Mouse (Mus musculus) bone marrow macrophage, adult 2 months (primary cell): ENCODE measurements around the gene Coq5. TPM values are rescaled to one million over a fixed set of nuclear protein-coding genes. Genes with fewer than 3 reads are reported as not detected.
A peak's percentile ranks its signal among the peaks of the same experiment; 100 is the strongest.

Source experiments
- H3K27ac ChIP-seq: 2 replicates; pipeline ENCODE4 v1.5.1; 2012; ENCODE audit warnings: low read depth, low read length; ENCODE audit not compliant: insufficient read depth
- H3K4me1 ChIP-seq: 2 replicates; pipeline ENCODE4 v1.6.1; 2012; ENCODE audit warnings: low read length; ENCODE audit not compliant: control insufficient read depth, insufficient read depth
- H3K4me3 ChIP-seq: 2 replicates; pipeline ENCODE4 v1.5.1; 2012; ENCODE audit warnings: mild to moderate bottlenecking, low read length, moderate library complexity; ENCODE audit not compliant: insufficient read depth
- CTCF ChIP-seq: IDR thresholded peaks from 2 replicates; pipeline ENCODE4 v1.5.1; 2012; ENCODE audit warnings: low read depth, mild to moderate bottlenecking, low read length, moderate library complexity
- POLR2A ChIP-seq: IDR thresholded peaks from 2 replicates; pipeline ENCODE4 v1.6.1; 2012; ENCODE audit warnings: mild to moderate bottlenecking, low read depth, low read length, borderline replicate concordance
- polyA plus RNA-seq: library from polyadenylated mRNA; stranded (reverse); fragments of >200 nt; gene quantifications from 2 replicates; pipeline ENCODE4 v1.2.4, GENCODE M21; 2012; ENCODE audit not compliant: missing spikeins, insufficient read depth, insufficient read length

Gene Coq5
- polyA plus RNA-seq, 1 experiment, result 21.4 TPM

- peaks cover 2% of the 10 kb centered on the region; the same call in 1 of the 2 replicates for H3K4me1 ChIP-seq
- H3K4me3 ChIP-seq, result peak overlapping the region; percentile 47
- no peak overlapping the region for H3K27ac ChIP-seq
- TF ChIP-seq POLR2A, result no peak
- peak; percentile 25; the same call in 1 of the 2 replicates for TF ChIP-seq CTCF
These were observed 39.8 kb downstream of the Coq5 start for GRCm38 (mm10) chr5:115319004-115319940.

- Histone ChIP-seq H3K4me3 (peak overlapping the region; percentile 89), H3K4me1 (peaks cover 18% of the 10 kb centered on the region), H3K27ac (peak overlapping the region; percentile 57)
- TF ChIP-seq CTCF, result no peak
- TF ChIP-seq POLR2A, result no peak
These were observed 46.9 kb downstream of the Coq5 start for GRCm38 (mm10) chr5:115326256-115326831.

DNA sequence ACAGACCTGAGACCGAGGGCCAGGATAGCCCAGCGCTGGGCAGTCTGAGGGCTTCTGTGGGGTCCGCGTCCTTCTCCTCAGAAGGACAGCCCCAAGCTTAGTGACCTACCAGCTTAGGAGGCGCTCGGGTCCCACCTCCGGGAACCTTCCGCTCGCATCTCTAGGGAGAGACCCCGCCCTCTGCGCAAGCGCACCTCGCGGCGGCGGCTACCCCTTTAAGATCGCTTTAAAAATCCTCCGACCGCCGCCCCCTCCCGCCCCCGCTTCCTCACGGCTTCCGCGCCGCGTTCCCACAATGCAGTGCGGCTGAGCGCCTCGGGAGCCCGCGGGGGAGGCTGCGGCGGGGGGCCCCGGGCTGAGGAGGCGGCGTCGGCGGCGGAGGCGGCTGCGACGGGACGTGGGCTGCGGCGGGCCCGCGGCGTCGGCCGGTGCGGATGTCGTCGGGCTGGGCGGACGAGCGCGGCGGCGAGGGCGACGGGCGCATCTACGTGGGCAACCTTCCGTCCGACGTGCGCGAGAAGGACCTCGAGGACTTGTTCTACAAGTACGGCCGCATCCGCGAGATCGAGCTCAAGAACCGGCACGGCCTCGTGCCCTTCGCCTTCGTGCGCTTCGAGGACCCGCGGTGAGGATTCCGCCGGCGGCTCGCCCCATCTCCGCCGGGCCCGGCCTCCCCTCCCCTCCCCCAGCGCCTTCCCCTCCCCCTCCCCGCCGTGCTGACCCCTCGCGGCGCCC, 47.6 kb downstream of the Coq5 start, which contains the start of gene Srsf9:
Gene Srsf9 (plus strand): TSS at position 303 of the 735 bp plus-strand sequence.
- H3K27ac ChIP-seq, result peak within 1 kb of the TSS; percentile 75
- peaks cover 20% of the 10 kb centered on the region for H3K4me1 ChIP-seq
- peak within 1 kb of the TSS; percentile 92 for H3K4me3 ChIP-seq
- no peak for TF ChIP-seq CTCF
- TF ChIP-seq POLR2A, result no peak

DNA sequence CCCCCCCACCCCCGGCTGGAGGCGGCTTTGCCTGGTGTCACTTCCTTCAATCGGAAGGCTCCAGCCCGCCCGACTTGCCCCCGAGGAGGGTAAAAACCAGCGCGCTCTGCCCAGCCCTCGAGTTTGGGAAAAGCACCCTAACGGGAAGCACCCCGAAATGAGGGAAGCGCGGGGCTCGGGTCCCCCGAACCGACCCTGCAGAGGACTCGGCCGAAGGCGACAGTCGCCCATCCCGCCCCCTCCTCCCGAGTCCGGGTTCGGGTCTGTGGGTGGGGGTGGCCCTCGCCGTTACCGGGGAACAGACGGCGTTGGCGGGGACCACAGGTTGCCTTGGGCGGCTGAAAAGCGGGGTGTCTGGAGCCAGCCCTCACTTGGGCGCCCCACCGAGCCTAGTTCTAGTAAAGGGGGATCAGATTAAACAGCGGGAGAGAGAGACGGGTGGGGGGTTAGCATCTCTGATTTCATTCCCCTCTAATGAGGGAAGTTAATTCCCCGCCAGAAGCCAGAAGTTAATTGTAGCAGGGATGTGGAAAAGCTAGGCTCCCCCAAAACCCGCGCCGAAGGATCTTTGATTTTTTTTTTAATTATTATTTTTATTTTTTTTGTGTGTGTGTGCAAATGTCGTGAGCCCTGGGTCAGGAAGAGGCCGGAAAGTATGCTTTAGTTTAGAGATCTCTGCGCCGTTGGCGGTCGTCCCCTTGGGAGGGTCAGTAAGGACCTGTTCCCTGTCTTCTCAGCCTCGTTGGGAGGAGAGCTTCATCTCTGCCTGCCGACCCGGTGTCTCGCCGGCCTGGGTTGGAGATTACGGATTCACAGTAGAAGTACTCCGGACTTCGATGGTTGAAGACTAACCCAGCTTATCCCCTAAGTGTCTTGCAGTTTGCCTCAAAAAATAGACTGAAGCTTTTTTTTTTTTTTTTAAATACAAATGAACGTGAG, 48.4 kb downstream of the Coq5 start:
- TF ChIP-seq POLR2A (no peak), CTCF (no peak)
- peaks cover 27% of the 10 kb centered on the region for H3K4me1 ChIP-seq
- peak overlapping the region; percentile 92 for H3K4me3 ChIP-seq
- H3K27ac ChIP-seq, result peak overlapping the region; percentile 56

DNA sequence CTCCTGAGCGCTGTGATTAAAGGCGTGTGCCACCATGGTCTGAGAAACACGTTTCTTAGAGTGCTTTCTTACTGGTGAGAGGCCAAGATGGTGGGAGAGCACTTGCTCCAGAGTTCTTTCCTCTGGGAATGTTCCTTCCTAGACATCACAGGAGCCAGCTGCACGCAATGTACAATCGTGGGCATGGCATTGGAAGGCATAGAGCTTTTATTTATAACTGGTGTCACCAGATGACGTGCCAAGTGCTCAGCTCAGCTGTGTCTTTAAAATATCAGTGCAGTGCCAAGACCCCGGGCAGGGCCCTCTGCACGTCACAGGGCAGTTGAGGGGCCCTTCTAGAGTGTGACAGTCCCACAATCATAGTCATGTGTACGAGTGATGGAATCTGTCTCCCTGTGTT, 51.5 kb downstream of the Coq5 start:
- no peak overlapping the region for H3K27ac ChIP-seq
- H3K4me1 ChIP-seq, result peaks cover 50% of the 10 kb centered on the region
- H3K4me3 ChIP-seq, result no peak overlapping the region
- no peak for TF ChIP-seq CTCF
- TF ChIP-seq POLR2A, result no peak

DNA sequence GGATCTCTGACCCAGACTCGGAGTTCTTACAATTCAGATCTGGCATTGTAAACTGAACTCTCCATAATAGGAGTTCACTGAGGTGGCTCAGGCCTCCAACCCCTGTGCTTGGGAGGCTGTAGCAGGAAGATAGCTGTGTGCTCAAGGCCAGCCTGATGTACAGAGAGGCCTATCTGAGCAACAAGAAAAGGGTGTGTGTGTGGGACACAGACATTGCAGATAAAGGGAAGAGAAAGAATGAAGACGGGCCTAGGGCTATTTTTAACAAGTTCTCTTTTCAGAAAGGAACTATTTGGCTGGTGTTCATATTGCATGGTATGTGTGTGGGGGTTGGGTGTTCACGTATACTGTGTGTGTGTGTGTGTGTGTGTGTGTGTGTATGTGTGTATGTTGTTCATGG, 54.2 kb downstream of the Coq5 start:
- no peak for TF ChIP-seq CTCF
- no peak for TF ChIP-seq POLR2A
- Histone ChIP-seq H3K4me3 (no peak overlapping the region), H3K27ac (peak overlapping the region; percentile 82), H3K4me1 (peaks cover 70% of the 10 kb centered on the region)

DNA sequence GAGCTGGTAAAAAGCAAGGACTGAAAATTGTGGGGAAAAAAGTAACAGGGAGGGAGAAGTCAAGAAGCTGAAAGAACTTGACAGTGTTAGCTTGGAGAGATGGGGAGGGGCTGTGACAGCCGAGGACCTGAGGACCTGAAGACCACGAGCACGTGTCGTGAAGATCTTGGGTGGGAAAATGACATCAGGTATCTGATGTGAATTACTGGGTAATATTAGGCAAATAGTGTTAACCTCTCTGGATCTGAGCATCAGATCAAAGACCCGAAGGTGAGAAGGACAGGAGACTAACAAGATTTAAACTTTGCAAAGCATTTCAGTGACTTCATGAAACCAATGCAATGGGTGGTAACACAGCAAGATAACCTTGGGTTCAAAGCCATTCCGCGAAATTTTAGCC, 60.5 kb downstream of the Coq5 start:
- TF ChIP-seq POLR2A (no peak), CTCF (no peak)
- Histone ChIP-seq H3K27ac (no peak overlapping the region), H3K4me1 (peaks cover 34% of the 10 kb centered on the region), H3K4me3 (peak overlapping the region; percentile 85)

GRCm38 (mm10) chr5:115340577-115341313, 61.3 kb downstream of the Coq5 start, which contains the start of the genes Gatc and Triap1:
Gene Gatc (minus strand): TSS chr5:115341178.
Gene Triap1 (plus strand): TSS chr5:115341225.
- Histone ChIP-seq H3K4me1 (peaks cover 30% of the 10 kb centered on the region), H3K27ac (peak within 1 kb of the TSS; percentile 74)

More at GRCm38 (mm10) chr5:115340577-115341313, 61.3 kb downstream of the Coq5 start, which contains the start of the genes Gatc and Triap1:
- peak within 1 kb of the TSS; percentile 85 for H3K4me3 ChIP-seq
- no peak for TF ChIP-seq CTCF
- no peak for TF ChIP-seq POLR2A
